Mouse (Mus musculus) limb, embryonic 15.5 days (tissue): ENCODE results near the gene Gm5936. TPM values are rescaled to one million over a fixed set of nuclear protein-coding genes. Genes with fewer than 3 reads are reported as not detected.
"Not testable (repeated sequence)": the region's sequence is repeated elsewhere in the genome, so short reads cannot be mapped to it uniquely, and the experiment has no call there.

Source experiments
- ATAC-seq: fragments of 200-750 bp; cut with Nextera tagmentation; 2 replicates; pipeline ENCODE4 v1.8.0; 2017; ENCODE audit warnings: low read depth, moderate TSS enrichment; ENCODE audit not compliant: insufficient number of reproducible peaks, low FRiP score, low TSS enrichment
- H3K27ac ChIP-seq: fragments of 300-500 bp; sonication (generic); 2 replicates; pipeline ENCODE4 v1.5.1; 2015; ENCODE audit warnings: moderate library complexity, mild to moderate bottlenecking, inconsistent platforms
- H3K27me3 ChIP-seq: fragments of 300-500 bp; sonication (generic); 2 replicates; pipeline ENCODE4 v1.6.1; 2015; ENCODE audit warnings: inconsistent platforms
- H3K36me3 ChIP-seq: fragments of 300-500 bp; sonication (generic); 2 replicates; pipeline ENCODE4 v1.6.1; 2015; ENCODE audit warnings: inconsistent platforms
- H3K4me1 ChIP-seq: fragments of 300-500 bp; sonication (generic); 2 replicates; pipeline ENCODE4 v1.6.1; 2015; ENCODE audit warnings: inconsistent platforms
- H3K4me2 ChIP-seq: fragments of 300-500 bp; sonication (generic); 2 replicates; pipeline ENCODE4 v1.6.1; 2015; ENCODE audit warnings: mild to moderate bottlenecking, inconsistent platforms
- H3K4me3 ChIP-seq: fragments of 300-500 bp; sonication (generic); 2 replicates; pipeline ENCODE4 v1.5.1; 2015; ENCODE audit warnings: mild to moderate bottlenecking, inconsistent platforms
- H3K9ac ChIP-seq: fragments of 300-500 bp; sonication (generic); 2 replicates; pipeline ENCODE4 v1.6.1; 2015; ENCODE audit warnings: inconsistent platforms
- H3K9me3 ChIP-seq: fragments of 300-500 bp; sonication (generic); 2 replicates; pipeline ENCODE4 v1.6.1; 2016; ENCODE audit warnings: inconsistent platforms
- WGBS: fragments of 180-500 bp; shearing (Covaris S2); methylation state at CpG from one replicate; pipeline ENCODE4 v1.1.7; 2015; 5-methylcytosine and 5-hydroxymethylcytosine counted together
- polyA plus RNA-seq: library from polyadenylated mRNA; unstranded; fragments of >200 nt; fragmentation: Nextera tagmentation; extraction: Ambion mirVana; gene quantifications from 2 replicates; pipeline ENCODE4 v1.2.1, GENCODE M21; 2015

Gm5936 gene
- not detected in 2 replicates for polyA plus RNA-seq

DNA sequence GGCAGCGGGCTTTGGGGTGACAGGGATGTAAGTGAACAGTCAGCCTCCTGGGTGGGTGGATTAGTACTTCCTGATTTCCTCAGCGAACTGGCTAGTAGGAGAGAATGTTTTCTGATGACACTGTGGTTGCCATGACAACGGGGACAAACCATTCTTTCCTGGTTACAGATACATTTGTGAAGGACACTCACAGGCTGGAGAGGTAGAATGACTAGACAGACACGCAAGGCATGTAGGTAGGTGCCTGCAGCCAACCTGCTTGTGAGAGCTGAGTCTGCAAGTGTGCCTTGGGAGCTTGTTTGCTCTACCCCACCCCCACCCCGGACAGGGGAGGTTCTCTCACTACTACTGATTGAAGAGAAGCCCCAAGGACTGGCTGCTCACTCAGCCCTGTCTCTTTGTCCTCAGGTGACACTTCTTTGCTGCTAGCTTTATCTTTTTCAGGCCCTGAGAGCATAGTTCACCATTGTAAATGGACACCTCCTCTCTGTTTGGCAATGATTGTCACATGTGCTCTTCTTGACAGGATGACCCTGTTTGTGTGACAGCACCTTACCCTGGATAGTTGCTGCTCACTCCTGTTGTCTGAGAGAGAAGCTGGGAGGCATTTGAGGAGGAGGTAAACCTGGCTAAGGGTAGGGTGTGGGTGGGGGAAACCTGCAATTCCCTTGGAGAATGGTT, at the start of gene Gm5936:
TSS of gene Gm5936 (plus strand) at position 355 of the 681 bp plus-strand sequence.
- not testable (repeated sequence) for H3K36me3 ChIP-seq, H3K9ac ChIP-seq, H3K4me2 ChIP-seq, H3K27ac ChIP-seq, H3K4me1 ChIP-seq, H3K27me3 ChIP-seq, H3K9me3 ChIP-seq, ATAC-seq, H3K4me3 ChIP-seq
- 55% methylated on average over 3 of the region's 5 CpGs for WGBS

DNA sequence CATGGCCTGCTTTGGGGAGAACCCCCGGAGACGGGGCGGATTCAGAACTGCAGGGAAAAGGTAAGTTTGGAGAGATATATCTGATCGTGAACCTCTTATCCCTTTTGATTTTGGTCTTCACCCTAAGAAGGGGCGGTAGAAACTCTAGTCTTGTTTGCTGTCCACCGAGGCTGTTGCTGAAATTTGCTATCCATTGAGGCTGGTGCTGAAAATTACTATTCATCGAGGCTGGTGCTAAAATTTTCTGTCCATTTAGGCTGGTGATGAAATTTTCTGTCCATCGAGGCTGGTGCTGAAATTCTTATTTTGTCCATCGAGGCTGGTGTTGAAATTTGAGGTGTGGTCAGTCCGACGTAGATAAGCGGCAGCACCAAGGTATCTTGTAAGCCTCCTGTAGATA, 19.1 kb downstream of the Gm5936 start:
- H3K4me3 ChIP-seq, H3K36me3 ChIP-seq, ATAC-seq, H3K9me3 ChIP-seq, H3K4me1 ChIP-seq, H3K27me3 ChIP-seq, H3K9ac ChIP-seq, H3K27ac ChIP-seq, H3K4me2 ChIP-seq: not testable (repeated sequence)
- WGBS: 81% methylated on average over 12 of the region's 12 CpGs

DNA sequence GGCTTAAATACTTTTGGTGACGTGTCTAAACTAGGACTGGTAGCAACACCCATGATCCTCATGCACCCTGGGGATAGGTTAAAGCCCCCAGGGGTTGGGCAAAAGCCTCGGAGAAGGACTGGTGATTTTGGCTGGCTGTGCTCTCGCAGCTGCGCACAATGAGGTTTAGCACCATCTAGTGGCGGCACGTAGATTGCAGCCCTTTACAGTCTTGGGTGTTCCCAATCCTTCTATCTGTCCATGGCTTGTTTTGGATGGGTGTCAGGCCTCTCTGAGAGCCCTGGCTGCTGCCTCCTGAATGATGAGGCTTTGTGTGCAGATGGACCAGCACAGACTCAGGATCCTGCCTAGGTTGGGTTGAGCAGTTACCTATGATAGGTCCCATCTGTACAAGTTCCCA, 43.1 kb downstream of the Gm5936 start:
- ATAC-seq, H3K9me3 ChIP-seq, H3K36me3 ChIP-seq, H3K27me3 ChIP-seq, H3K9ac ChIP-seq, H3K27ac ChIP-seq, H3K4me1 ChIP-seq, H3K4me3 ChIP-seq, H3K4me2 ChIP-seq: not testable (repeated sequence)
- 42% methylated on average over 4 of the region's 6 CpGs for WGBS

Other genes starting within 250 kb of the Gm5936 start
- not detected in 2 replicates for gene Olfr1325, start 244.5 kb upstream of the Gm5936 start, polyA plus RNA-seq
- gene Gm5640, start 191.6 kb upstream of the Gm5936 start, polyA plus RNA-seq: 0.09 and 0.19 TPM in 2 replicates
- not detected in 2 replicates for gene Gm6890, start 96.3 kb upstream of the Gm5936 start, polyA plus RNA-seq
- gene Gab3, start 248.3 kb downstream of the Gm5936 start, polyA plus RNA-seq: 3.5 and 3.7 TPM in 2 replicates